Mouse (Mus musculus): ENCODE data around the gene Sema3b. TPM values are rescaled to one million over a fixed set of nuclear protein-coding genes. Genes with fewer than 3 reads are reported as not detected.

Gene Sema3b
- total RNA-seq, 2 experiments from 2014 or later = 18.5 to 22.0 TPM

- intact Hi-C loops (cut with DNase I) = no loop called here
- peak; percentile 91 for DNase-seq
Observed at GRCm38 (mm10) chr9:107554319-107554825, 54.7 kb downstream of the Sema3b start.

- DNase-seq = no peak
- intact Hi-C loops (cut with DNase I) = no loop called here
Observed at GRCm38 (mm10) chr9:107553541-107554318, 55.3 kb downstream of the Sema3b start.

GRCm38 (mm10) chr9:107552690-107553393 is 56.2 kb downstream of the Sema3b start:
- DNase-seq = no peak
- intact Hi-C loops (cut with DNase I) = no loop called here

- intact Hi-C loops (cut with DNase I) = no loop called here
- no peak for DNase-seq
Observed at GRCm38 (mm10) chr9:107551890-107552355, 57.1 kb downstream of the Sema3b start.

GRCm38 (mm10) chr9:107551117-107551889 is 57.7 kb downstream of the Sema3b start, which contains the start of gene Rassf1:
Gene Rassf1, plus strand, starts transcription at chr9:107551555.
- peak; percentile 71 to 76 for DNase-seq
- intact Hi-C loops (cut with DNase I) = no loop called here

GRCm38 (mm10) chr9:107550491-107551116 is 58.4 kb downstream of the Sema3b start:
- no peak for DNase-seq
- intact Hi-C loops (cut with DNase I) = no loop called here

- DNase-seq = no peak
- intact Hi-C loops (cut with DNase I) = no loop called here
Observed at GRCm38 (mm10) chr9:107549297-107550074, 59.5 kb downstream of the Sema3b start.

GRCm38 (mm10) chr9:107548820-107549219 is 60.2 kb downstream of the Sema3b start:
- intact Hi-C loops (cut with DNase I) = no loop called here
- DNase-seq = no peak

- intact Hi-C loops (cut with DNase I) = no loop called here
- no peak for DNase-seq
Observed at GRCm38 (mm10) chr9:107547957-107548356, 61.1 kb downstream of the Sema3b start.

Other genes with a start within 250 kb of the Sema3b start
- gene Cacna2d2, start 209.6 kb downstream of the Sema3b start, total RNA-seq (2021) = 10 to 100 TPM; 10.5 to 13.3 TPM
- gene Tmem115, start 75.3 kb downstream of the Sema3b start, total RNA-seq (2021) = 10 to 100 TPM; 22.7 to 26.8 TPM
- gene Cyb561d2, start 67.0 kb downstream of the Sema3b start, total RNA-seq (2021) = 1 to 10 TPM; 4.7 to 5.3 TPM
- 10 to 100 TPM; 17.5 to 18.5 TPM for gene Nprl2, start 67.0 kb downstream of the Sema3b start, total RNA-seq (2021)
- gene Zmynd10, start 61.9 kb downstream of the Sema3b start, total RNA-seq (2021) = not detected
- gene Rassf1, start 57.7 kb downstream of the Sema3b start, total RNA-seq (2021) = 10 to 100 TPM; 16.5 to 17.3 TPM
- 10 to 100 TPM; 35.1 to 35.3 TPM for gene Tusc2, start 46.0 kb downstream of the Sema3b start, total RNA-seq (2021)
- gene Hyal2, start 41.3 kb downstream of the Sema3b start, total RNA-seq (2021) = 10 to 100 TPM; 36.4 to 39.0 TPM
- gene Hyal1, start 32.3 kb downstream of the Sema3b start, total RNA-seq (2021) = 1 to 10 TPM; 5.1 to 5.7 TPM
- 10 to 100 TPM; 16.6 to 19.1 TPM for gene Naa80, start 30.3 kb downstream of the Sema3b start, total RNA-seq (2021)
- under 1 TPM; 0.36 to 0.46 TPM for gene Hyal3, start 28.4 kb downstream of the Sema3b start, total RNA-seq (2021)
- gene Ifrd2, start 21.6 kb downstream of the Sema3b start, total RNA-seq (2021) = 10 to 100 TPM; 48.4 to 51.2 TPM
- 100 to 1,000 TPM; 248 to 259 TPM for gene Gnai2, start 26.1 kb upstream of the Sema3b start, total RNA-seq (2021)
- gene Slc38a3, start 60.3 kb upstream of the Sema3b start, total RNA-seq (2021) = 10 to 100 TPM; 66.0 to 80.3 TPM
- gene Gnat1, start 70.5 kb upstream of the Sema3b start, total RNA-seq (2021) = not detected
- 10 to 100 TPM; 16.0 to 16.9 TPM for gene Sema3f, start 101.2 kb upstream of the Sema3b start, total RNA-seq (2021)
- gene Rbm5, start 161.8 kb upstream of the Sema3b start, total RNA-seq (2021) = 10 to 100 TPM; 47.2 to 52.6 TPM

Data from heart, postnatal 36 days (tissue).